Mouse (Mus musculus) liver, adult 2 months (tissue): ENCODE results near the gene Ly6g. TPM values are rescaled to one million over a fixed set of nuclear protein-coding genes. Genes with fewer than 3 reads are reported as not detected.
A peak's percentile ranks its signal among the peaks of the same experiment; 100 is the strongest.
"Not testable (repeated sequence)": the region's sequence is repeated elsewhere in the genome, so short reads cannot be mapped to it uniquely, and the experiment has no call there.

Experiments used
- DNase-seq: peaks from one replicate; pipeline ENCODE4 v3.0.0-alpha.2; 2011; ENCODE audit warnings: low read depth, low spot score; ENCODE audit errors: extremely low read depth
- H3K27ac ChIP-seq: fragments of 200-500 bp; replicated peaks from 2 replicates; pipeline ENCODE4 v1.5.1; 2012; ENCODE audit warnings: low read depth, mild to moderate bottlenecking, control low read depth, inconsistent platforms, low read length; ENCODE audit not compliant: insufficient read depth
- H3K27me3 ChIP-seq: fragments of 200-500 bp; 2 replicates; pipeline ENCODE4 v1.6.1; 2012; ENCODE audit warnings: mild to moderate bottlenecking, moderate library complexity, low read length, inconsistent platforms; ENCODE audit not compliant: control insufficient read depth, insufficient read depth
- H3K36me3 ChIP-seq: fragments of 200-500 bp; 2 replicates; pipeline ENCODE4 v1.6.1; 2012; ENCODE audit warnings: low read length, inconsistent platforms; ENCODE audit not compliant: control insufficient read depth, insufficient read depth
- H3K4me1 ChIP-seq: fragments of 200-500 bp; 2 replicates; pipeline ENCODE4 v1.6.1; 2011; ENCODE audit warnings: low read length; ENCODE audit not compliant: control insufficient read depth, insufficient read depth
- H3K4me3 ChIP-seq: fragments of 200-500 bp; 2 replicates; pipeline ENCODE4 v1.5.1; 2011; ENCODE audit warnings: low read depth, mild to moderate bottlenecking, control low read depth, low read length, moderate library complexity; ENCODE audit not compliant: insufficient read depth
- H3K79me2 ChIP-seq: fragments of 200-500 bp; 2 replicates; pipeline ENCODE4 v1.6.1; 2012; ENCODE audit warnings: inconsistent platforms, mild to moderate bottlenecking, low read length, moderate library complexity; ENCODE audit not compliant: control insufficient read depth, insufficient read depth
- H3K9ac ChIP-seq: fragments of 200-500 bp; 2 replicates; pipeline ENCODE4 v1.6.1; 2012; ENCODE audit warnings: low read depth, mild to moderate bottlenecking, control low read depth, inconsistent platforms, low read length
- CTCF ChIP-seq: fragments of 200-500 bp; IDR thresholded peaks from 2 replicates; pipeline ENCODE4 v1.5.1; 2011; ENCODE audit warnings: low read depth, low read length, control low read depth
- POLR2A ChIP-seq: fragments of 200-500 bp; IDR thresholded peaks from 2 replicates; pipeline ENCODE4 v1.6.1; 2011; ENCODE audit warnings: low read length, control low read depth; ENCODE audit not compliant: insufficient read depth; ENCODE audit errors: extremely low read depth
- WGBS: fragments of 180-500 bp; shearing (Covaris S2); methylation state at CpG from one replicate; pipeline ENCODE4 v1.1.7; 2018; 5-methylcytosine and 5-hydroxymethylcytosine counted together
- polyA plus RNA-seq: library from polyadenylated mRNA; depleted of rRNA; stranded (reverse); fragments of >200 nt; gene quantifications from 2 replicates; pipeline ENCODE4 v1.2.3, GENCODE M21; 2012; rRNA removed
- total RNA-seq: library from RNA; depleted of rRNA; stranded (reverse); fragments of >200 nt; gene quantifications from 2 replicates; pipeline ENCODE4 v1.2.3, GENCODE M21; 2014; rRNA removed

Gene Ly6g
- total and polyA plus RNA-seq, 2 experiments = not detected

GRCm38 (mm10) chr15:75153087-75153486 is 2.0 kb upstream of the Ly6g start:
- no peak for DNase-seq
- no peaks in the 10 kb centered on the region for H3K36me3 ChIP-seq
- H3K27me3 ChIP-seq = no peaks in the 10 kb centered on the region
- no peaks in the 10 kb centered on the region for H3K4me1 ChIP-seq
- no peak overlapping the region for H3K4me3 ChIP-seq
- no peak for TF ChIP-seq POLR2A
- TF ChIP-seq CTCF = no peak
- no peak overlapping the region for H3K9ac ChIP-seq
- H3K79me2 ChIP-seq = no peaks in the 10 kb centered on the region
- H3K27ac ChIP-seq = no peak overlapping the region

GRCm38 (mm10) chr15:75157646-75158045 is 2.6 kb downstream of the Ly6g start:
- 54% methylated on average over 1 of the region's 1 CpGs for WGBS
- no peak overlapping the region for H3K4me3 ChIP-seq

GRCm38 (mm10) chr15:75175506-75175905 is 20.5 kb downstream of the Ly6g start:
- H3K4me1 ChIP-seq = no peaks in the 10 kb centered on the region
- H3K27ac ChIP-seq = no peak overlapping the region
- peak; percentile 61 for DNase-seq
- no peaks in the 10 kb centered on the region for H3K27me3 ChIP-seq
- no peak for TF ChIP-seq POLR2A
- TF ChIP-seq CTCF = peak; percentile 82
- H3K4me3 ChIP-seq = no peak overlapping the region
- WGBS = 59% methylated on average over 1 of the region's 1 CpGs
- H3K9ac ChIP-seq = no peak overlapping the region
- H3K36me3 ChIP-seq = no peaks in the 10 kb centered on the region
- no peaks in the 10 kb centered on the region for H3K79me2 ChIP-seq

More at GRCm38 (mm10) chr15:75157646-75158045, 2.6 kb downstream of the Ly6g start:
- Histone ChIP-seq H3K36me3 (no peaks in the 10 kb centered on the region), H3K27me3 (no peaks in the 10 kb centered on the region), H3K4me1 (no peaks in the 10 kb centered on the region), H3K79me2 (no peaks in the 10 kb centered on the region), H3K27ac (no peak overlapping the region), H3K9ac (no peak overlapping the region)
- no peak for TF ChIP-seq POLR2A
- TF ChIP-seq CTCF = no peak
- DNase-seq = no peak

GRCm38 (mm10) chr15:75186291-75186690 is 31.3 kb downstream of the Ly6g start:
- Histone ChIP-seq H3K27me3 (no peaks in the 10 kb centered on the region), H3K27ac (no peak overlapping the region), H3K4me3 (no peak overlapping the region), H3K36me3 (no peaks in the 10 kb centered on the region), H3K4me1 (no peaks in the 10 kb centered on the region), H3K9ac (no peak overlapping the region), H3K79me2 (no peaks in the 10 kb centered on the region)
- no peak for DNase-seq
- WGBS = 40% methylated on average over 2 of the region's 2 CpGs
- TF ChIP-seq CTCF = no peak
- TF ChIP-seq POLR2A = no peak

GRCm38 (mm10) chr15:75189116-75189515 is 34.1 kb downstream of the Ly6g start:
- H3K79me2 ChIP-seq = no peaks in the 10 kb centered on the region
- DNase-seq = peak; percentile 41
- no peak overlapping the region for H3K4me3 ChIP-seq
- WGBS = 68% methylated on average over 2 of the region's 2 CpGs
- H3K4me1 ChIP-seq = no peaks in the 10 kb centered on the region
- H3K36me3 ChIP-seq = no peaks in the 10 kb centered on the region
- H3K27ac ChIP-seq = no peak overlapping the region
- TF ChIP-seq CTCF (peak; percentile 58), POLR2A (no peak)
- no peak overlapping the region for H3K9ac ChIP-seq
- H3K27me3 ChIP-seq = no peaks in the 10 kb centered on the region

GRCm38 (mm10) chr15:75190560-75190959 is 35.5 kb downstream of the Ly6g start:
- not testable (repeated sequence) for H3K27ac ChIP-seq, DNase-seq, H3K9ac ChIP-seq

More at GRCm38 (mm10) chr15:75190560-75190959, 35.5 kb downstream of the Ly6g start:
- 16% methylated on average over 1 of the region's 3 CpGs for WGBS
- not testable (repeated sequence) for H3K79me2 ChIP-seq, H3K36me3 ChIP-seq, H3K4me3 ChIP-seq, H3K4me1 ChIP-seq, H3K27me3 ChIP-seq

Other genes starting within 250 kb of the Ly6g start
- gene Ly6i, start 171.8 kb upstream of the Ly6g start, total RNA-seq = not detected in 2 replicates
- not detected in 2 replicates for gene Ly6i, start 171.8 kb upstream of the Ly6g start, polyA plus RNA-seq
- gene Ly6a, start 157.2 kb upstream of the Ly6g start, total RNA-seq = 12.4 and 22.7 TPM in 2 replicates
- 13.9 and 26.3 TPM in 2 replicates for gene Ly6a, start 157.2 kb upstream of the Ly6g start, polyA plus RNA-seq
- gene Ly6c1, start 106.4 kb upstream of the Ly6g start, total RNA-seq = 0.87 and 1.2 TPM in 2 replicates
- gene Ly6c1, start 106.4 kb upstream of the Ly6g start, polyA plus RNA-seq = 1.9 and 2.1 TPM in 2 replicates
- gene Ly6c2, start 43.3 kb upstream of the Ly6g start, total RNA-seq = 1.2 and 2.2 TPM in 2 replicates
- 3.7 and 6.6 TPM in 2 replicates for gene Ly6c2, start 43.3 kb upstream of the Ly6g start, polyA plus RNA-seq
- 272 and 380 TPM in 2 replicates for gene BC025446, start 61.1 kb downstream of the Ly6g start, total RNA-seq
- gene BC025446, start 61.1 kb downstream of the Ly6g start, polyA plus RNA-seq = 148 and 160 TPM in 2 replicates
- 0.65 TPM in 1 of 2 replicates, not detected in the other for gene Ly6f, start 113.2 kb downstream of the Ly6g start, total RNA-seq
- gene Ly6f, start 113.2 kb downstream of the Ly6g start, polyA plus RNA-seq = 0.15 and 0.40 TPM in 2 replicates